ENCODE assay signal across 8 mouse cellular contexts in the genomic region with DNA sequence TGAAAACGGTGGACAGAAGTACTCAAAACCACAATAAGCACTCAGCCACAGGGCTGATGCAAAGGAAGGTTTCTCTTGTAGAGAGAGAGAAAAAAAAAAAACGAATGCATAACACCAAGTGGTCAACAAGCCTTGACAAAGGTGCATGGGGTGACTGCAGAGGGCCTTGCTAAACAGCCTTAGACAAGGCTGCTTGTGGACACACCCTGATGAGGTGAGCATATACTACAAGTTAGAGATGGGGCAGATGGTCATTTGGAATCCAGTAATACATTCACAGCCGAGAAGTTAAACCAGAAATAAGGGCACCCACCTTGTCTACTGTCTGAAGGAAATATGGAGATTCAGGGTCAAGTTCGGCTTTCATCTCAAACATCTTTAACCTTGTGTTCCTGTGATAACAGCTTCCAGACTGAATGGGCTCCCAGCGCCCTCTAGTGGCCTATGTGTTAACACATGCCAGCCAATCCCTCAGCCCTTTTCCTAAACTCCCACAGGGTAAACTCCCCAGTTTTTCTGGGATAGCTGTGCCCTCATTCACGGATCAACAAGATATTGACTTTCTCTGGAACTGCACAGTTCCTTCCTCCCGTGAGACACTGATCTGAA.
DNase-seq lines count a peak whose midpoint lies in the region; ATAC-seq and TF ChIP-seq lines count a peak whose summit lies in the region.

No protein-coding gene starts in this region.

- TF ChIP-seq POLR2A in testis, adult 2 months (IDR thresholded peaks at IDR 0.05; ENCODE audit: control insufficient read depth, low read depth, low read length) = no peak

- peaks cover 4% of the 10 kb centered on the region; the same call in 1 of the 2 replicates for H3K27me3 ChIP-seq in kidney, embryonic 15.5 days
- peaks cover 4% of the 10 kb centered on the region; the same call in 1 of the 2 replicates for H3K27me3 ChIP-seq in limb, embryonic 13.5 days
- H3K27me3 ChIP-seq in neural tube, embryonic 11.5 days (ENCODE audit: control insufficient read depth, insufficient read depth, low read length) = no peaks in the 10 kb centered on the region
- H3K27me3 ChIP-seq in testis, adult 2 months (ENCODE audit: control insufficient read depth, insufficient read depth, low read length) = no peaks in the 10 kb centered on the region

- ATAC-seq in kidney, embryonic 15.5 days (replicated peaks; ENCODE audit: low FRiP score) = peak; percentile 79
- peak; percentile 32; the same call in 1 of the 2 replicates for ATAC-seq in limb, embryonic 13.5 days (ENCODE audit: low FRiP score, low read depth)
- peak; percentile 39; the same call in 1 of the 2 replicates for ATAC-seq in neural tube, embryonic 11.5 days (ENCODE audit: insufficient read depth, low FRiP score, low TSS enrichment)

- WGBS in kidney, embryonic 15.5 days = 17% methylated on average over 7 of the region's 7 CpGs
- WGBS in limb, embryonic 13.5 days = 23% methylated on average over 7 of the region's 7 CpGs
- WGBS in neural tube, embryonic 11.5 days = 21% methylated on average over 7 of the region's 7 CpGs

- no peak overlapping the region for H3K27ac ChIP-seq in kidney, embryonic 15.5 days
- H3K27ac ChIP-seq in limb, embryonic 13.5 days = no peak overlapping the region
- H3K27ac ChIP-seq in neural tube, embryonic 11.5 days (ENCODE audit: low read depth, low read length) = no peak overlapping the region
- no peak overlapping the region for H3K27ac ChIP-seq in testis, adult 2 months (ENCODE audit: control insufficient read depth, insufficient read depth, low read depth, low read length)

- DNase-seq in B cell, adult 2 months = peak; percentile 61 to 65
- peak; percentile 66 to 72 for DNase-seq in adrenal gland, adult 18-20 months (ENCODE audit: low spot score in 2 of 2)
- peak; percentile 82 for DNase-seq in embryo, embryonic 10 days (ENCODE audit: low spot score)
- DNase-seq in gastrocnemius, postnatal 4 days (ENCODE audit: low spot score in 2 of 2) = peak; percentile 41 to 64
- peak; percentile 76 for DNase-seq in neural tube, embryonic 11.5 days (ENCODE audit: low spot score)

- H3K9ac ChIP-seq in kidney, embryonic 15.5 days = no peak overlapping the region
- H3K9ac ChIP-seq in limb, embryonic 13.5 days = no peak overlapping the region
- no peak overlapping the region for H3K9ac ChIP-seq in neural tube, embryonic 11.5 days (ENCODE audit: low read length)

- TF ChIP-seq CTCF in testis, adult 2 months (IDR thresholded peaks at IDR 0.05; ENCODE audit: control insufficient read depth, insufficient read depth, insufficient replicate concordance, low read depth, low read length) = peak; percentile 61; the same call in 1 of the 2 replicates

- H3K36me3 ChIP-seq in kidney, embryonic 15.5 days = no peaks in the 10 kb centered on the region
- no peaks in the 10 kb centered on the region for H3K36me3 ChIP-seq in limb, embryonic 13.5 days
- no peaks in the 10 kb centered on the region for H3K36me3 ChIP-seq in neural tube, embryonic 11.5 days (ENCODE audit: control insufficient read depth, insufficient read depth, low read length)
- H3K36me3 ChIP-seq in testis, adult 2 months (ENCODE audit: control insufficient read depth, insufficient read depth, low read length) = no peaks in the 10 kb centered on the region

- no peak overlapping the region for H3K4me3 ChIP-seq in kidney, embryonic 15.5 days (replicated peaks)
- H3K4me3 ChIP-seq in limb, embryonic 13.5 days = no peak overlapping the region
- H3K4me3 ChIP-seq in neural tube, embryonic 11.5 days (ENCODE audit: low read depth, low read length) = no peak overlapping the region
- no peak overlapping the region for H3K4me3 ChIP-seq in testis, adult 2 months (ENCODE audit: control insufficient read depth, low read depth, low read length)

- no peaks in the 10 kb centered on the region for H3K4me1 ChIP-seq in kidney, embryonic 15.5 days
- H3K4me1 ChIP-seq in limb, embryonic 13.5 days = no peaks in the 10 kb centered on the region
- H3K4me1 ChIP-seq in neural tube, embryonic 11.5 days (ENCODE audit: control insufficient read depth, insufficient read depth, low read length) = no peaks in the 10 kb centered on the region
- H3K4me1 ChIP-seq in testis, adult 2 months (ENCODE audit: control insufficient read depth, insufficient read depth, low read length) = no peaks in the 10 kb centered on the region

- no peaks in the 10 kb centered on the region for H3K9me3 ChIP-seq in kidney, embryonic 15.5 days (replicated peaks)
- H3K9me3 ChIP-seq in limb, embryonic 13.5 days = no peaks in the 10 kb centered on the region
- H3K9me3 ChIP-seq in neural tube, embryonic 11.5 days (ENCODE audit: control insufficient read depth, low read length) = no peaks in the 10 kb centered on the region

- H3K4me2 ChIP-seq in kidney, embryonic 15.5 days = no peak overlapping the region
- H3K4me2 ChIP-seq in limb, embryonic 13.5 days (replicated peaks) = no peak overlapping the region
- no peak overlapping the region for H3K4me2 ChIP-seq in neural tube, embryonic 11.5 days (ENCODE audit: low read depth)
